Mouse (Mus musculus): Measurements from ENCODE around the gene Syn2. TPM values are rescaled to one million over a fixed set of nuclear protein-coding genes. Genes with fewer than 3 reads are reported as not detected.

Syn2 gene
- polyA plus RNA-seq, 1 experiment from 2014 or later: 61.3 TPM

- ATAC-seq (ENCODE audit: low FRiP score, low read depth): no peak
- Histone ChIP-seq H3K27ac (replicated peaks) (no peak overlapping the region), H3K4me2 (no peak overlapping the region), H3K4me1 (replicated peaks) (no peaks in the 10 kb centered on the region), H3K9ac (no peak overlapping the region), H3K4me3 (no peak overlapping the region), H3K27me3 (no peaks in the 10 kb centered on the region), H3K9me3 (no peaks in the 10 kb centered on the region), H3K36me3 (no peaks in the 10 kb centered on the region)
- 80% methylated on average over 7 of the region's 7 CpGs for WGBS
Observed at GRCm38 (mm10) chr6:115191111-115191510, 56.4 kb downstream of the Syn2 start.

- no peak overlapping the region for H3K9ac ChIP-seq
- no peak overlapping the region for H3K4me3 ChIP-seq
- H3K4me1 ChIP-seq (replicated peaks): no peaks in the 10 kb centered on the region
- no peak overlapping the region for H3K27ac ChIP-seq (replicated peaks)
- H3K36me3 ChIP-seq: no peaks in the 10 kb centered on the region
- 88% methylated on average over 3 of the region's 3 CpGs for WGBS
- no peak for ATAC-seq (ENCODE audit: low FRiP score, low read depth)
- H3K27me3 ChIP-seq: no peaks in the 10 kb centered on the region
- H3K4me2 ChIP-seq: no peak overlapping the region
- no peaks in the 10 kb centered on the region for H3K9me3 ChIP-seq
Observed at GRCm38 (mm10) chr6:115200753-115201152, 66.1 kb downstream of the Syn2 start.

GRCm38 (mm10) chr6:115203029-115203428 is 68.3 kb downstream of the Syn2 start:
- WGBS: 83% methylated on average over 3 of the region's 3 CpGs
- H3K36me3 ChIP-seq: no peaks in the 10 kb centered on the region
- no peak overlapping the region for H3K27ac ChIP-seq (replicated peaks)
- H3K9me3 ChIP-seq: no peaks in the 10 kb centered on the region
- H3K27me3 ChIP-seq: no peaks in the 10 kb centered on the region
- H3K4me1 ChIP-seq (replicated peaks): no peaks in the 10 kb centered on the region
- H3K4me2 ChIP-seq: no peak overlapping the region
- H3K4me3 ChIP-seq: no peak overlapping the region
- no peak for ATAC-seq (ENCODE audit: low FRiP score, low read depth)
- H3K9ac ChIP-seq: no peak overlapping the region

- WGBS: 79% methylated on average over 2 of the region's 2 CpGs
- Histone ChIP-seq H3K4me1 (replicated peaks) (no peaks in the 10 kb centered on the region), H3K27ac (replicated peaks) (no peak overlapping the region), H3K9ac (no peak overlapping the region), H3K4me2 (no peak overlapping the region), H3K36me3 (no peaks in the 10 kb centered on the region), H3K27me3 (no peaks in the 10 kb centered on the region), H3K4me3 (no peak overlapping the region), H3K9me3 (no peaks in the 10 kb centered on the region)
- ATAC-seq (ENCODE audit: low FRiP score, low read depth): no peak
Observed at GRCm38 (mm10) chr6:115210187-115210586, 75.5 kb downstream of the Syn2 start.

- Histone ChIP-seq H3K9me3 (no peaks in the 10 kb centered on the region), H3K9ac (no peak overlapping the region), H3K4me2 (no peak overlapping the region), H3K4me1 (replicated peaks) (no peaks in the 10 kb centered on the region), H3K27ac (replicated peaks) (no peak overlapping the region), H3K36me3 (no peaks in the 10 kb centered on the region), H3K4me3 (no peak overlapping the region), H3K27me3 (no peaks in the 10 kb centered on the region)
- ATAC-seq (ENCODE audit: low FRiP score, low read depth): no peak
- WGBS: 87% methylated on average over 3 of the region's 3 CpGs
Observed at GRCm38 (mm10) chr6:115210820-115211219, 76.1 kb downstream of the Syn2 start.

- H3K9me3 ChIP-seq: no peaks in the 10 kb centered on the region
- WGBS: 70% methylated on average over 5 of the region's 5 CpGs
- H3K27ac ChIP-seq (replicated peaks): no peak overlapping the region
- no peaks in the 10 kb centered on the region for H3K36me3 ChIP-seq
- H3K4me3 ChIP-seq: no peak overlapping the region
- H3K9ac ChIP-seq: no peak overlapping the region
- H3K4me1 ChIP-seq (replicated peaks): no peaks in the 10 kb centered on the region
- ATAC-seq (ENCODE audit: low FRiP score, low read depth): no peak
- no peak overlapping the region for H3K4me2 ChIP-seq
- no peaks in the 10 kb centered on the region for H3K27me3 ChIP-seq
Observed at GRCm38 (mm10) chr6:115212132-115212903, 77.6 kb downstream of the Syn2 start.

- Histone ChIP-seq H3K36me3 (no peaks in the 10 kb centered on the region), H3K4me1 (replicated peaks) (no peaks in the 10 kb centered on the region), H3K4me3 (no peak overlapping the region), H3K9me3 (no peaks in the 10 kb centered on the region), H3K4me2 (no peak overlapping the region), H3K27me3 (no peaks in the 10 kb centered on the region), H3K9ac (no peak overlapping the region), H3K27ac (replicated peaks) (no peak overlapping the region)
- WGBS: 48% methylated on average over 5 of the region's 5 CpGs
- no peak for ATAC-seq (ENCODE audit: low FRiP score, low read depth)
Observed at GRCm38 (mm10) chr6:115213129-115213528, 78.4 kb downstream of the Syn2 start.

- WGBS: 79% methylated on average over 8 of the region's 8 CpGs
- no peak for ATAC-seq (ENCODE audit: low FRiP score, low read depth)
- no peaks in the 10 kb centered on the region for H3K36me3 ChIP-seq
Observed at GRCm38 (mm10) chr6:115221215-115221641, 86.5 kb downstream of the Syn2 start.

GRCm38 (mm10) chr6:115225519-115225918 is 90.8 kb downstream of the Syn2 start:
- ATAC-seq (ENCODE audit: low FRiP score, low read depth): no peak
- no peak overlapping the region for H3K4me3 ChIP-seq
- 54% methylated on average over 3 of the region's 3 CpGs for whole genome bisulfite sequencing
- no peaks in the 10 kb centered on the region for H3K36me3 ChIP-seq
- no peaks in the 10 kb centered on the region for H3K9me3 ChIP-seq
- H3K9ac ChIP-seq: no peak overlapping the region
- peaks cover 11% of the 10 kb centered on the region; the same call in 1 of the 2 replicates for H3K4me1 ChIP-seq (replicated peaks)
- no peak overlapping the region for H3K27ac ChIP-seq (replicated peaks)
- H3K27me3 ChIP-seq: no peaks in the 10 kb centered on the region
- no peak overlapping the region for H3K4me2 ChIP-seq

More at GRCm38 (mm10) chr6:115221215-115221641, 86.5 kb downstream of the Syn2 start:
- Histone ChIP-seq H3K4me2 (no peak overlapping the region), H3K9me3 (no peaks in the 10 kb centered on the region), H3K4me1 (replicated peaks) (peaks cover 8% of the 10 kb centered on the region; the same call in 1 of the 2 replicates), H3K27me3 (no peaks in the 10 kb centered on the region), H3K4me3 (no peak overlapping the region), H3K27ac (replicated peaks) (no peak overlapping the region; the same call in 1 of the 2 replicates), H3K9ac (no peak overlapping the region)

- H3K27ac ChIP-seq (replicated peaks): 0 out of 2 replicates have a peak within 1 kb of the TSS, but pooled peaks have one; percentile 10
- ATAC-seq (ENCODE audit: low FRiP score, low read depth): no peak
- H3K4me3 ChIP-seq: no peak within 1 kb of the TSS
Observed at GRCm38 (mm10) chr6:115227043-115227442, 92.3 kb downstream of the Syn2 start, which contains the start of gene Gm17482. TSS of gene Gm17482 (plus strand) at chr6:115227343.

GRCm38 (mm10) chr6:115227529-115227928 is 92.8 kb downstream of the Syn2 start:
- ATAC-seq (ENCODE audit: low FRiP score, low read depth): peak; percentile 77; the same call in 1 of the 2 replicates
- Histone ChIP-seq H3K4me2 (no peak overlapping the region), H3K27ac (replicated peaks) (no peak overlapping the region), H3K4me1 (replicated peaks) (peaks cover 11% of the 10 kb centered on the region; the same call in 1 of the 2 replicates), H3K9me3 (no peaks in the 10 kb centered on the region), H3K9ac (no peak overlapping the region), H3K27me3 (no peaks in the 10 kb centered on the region), H3K4me3 (no peak overlapping the region), H3K36me3 (no peaks in the 10 kb centered on the region)
- 7% methylated on average over 2 of the region's 2 CpGs for WGBS

More at GRCm38 (mm10) chr6:115227043-115227442, 92.3 kb downstream of the Syn2 start, which contains the start of gene Gm17482:
- H3K36me3 ChIP-seq: no peaks in the 10 kb centered on the region
- H3K4me1 ChIP-seq (replicated peaks): peaks cover 11% of the 10 kb centered on the region; the same call in 1 of the 2 replicates
- no peak within 1 kb of the TSS for H3K9ac ChIP-seq
- no peaks in the 10 kb centered on the region for H3K27me3 ChIP-seq
- no peak within 1 kb of the TSS for H3K4me2 ChIP-seq
- WGBS: 72% methylated on average over 4 of the region's 4 CpGs
- H3K9me3 ChIP-seq: no peaks in the 10 kb centered on the region

- 0 out of 2 replicates have a peak, but pooled peaks cover 3% of the 10 kb centered on the region for H3K4me1 ChIP-seq (replicated peaks)
- H3K4me3 ChIP-seq: no peak overlapping the region
- 74% methylated on average over 3 of the region's 3 CpGs for WGBS
- ATAC-seq (ENCODE audit: low FRiP score, low read depth): no peak
- H3K9me3 ChIP-seq: no peaks in the 10 kb centered on the region
- H3K27ac ChIP-seq (replicated peaks): no peak overlapping the region
- H3K27me3 ChIP-seq: no peaks in the 10 kb centered on the region
- no peak overlapping the region for H3K4me2 ChIP-seq
- no peaks in the 10 kb centered on the region for H3K36me3 ChIP-seq
- H3K9ac ChIP-seq: no peak overlapping the region
Observed at GRCm38 (mm10) chr6:115230557-115230956, 95.9 kb downstream of the Syn2 start.
